Mouse (Mus musculus): ENCODE measurements around the gene Gm45717. TPM values are rescaled to one million over a fixed set of nuclear protein-coding genes. Genes with fewer than 3 reads are reported as not detected.
A peak's percentile ranks its signal among the peaks of the same experiment; 100 is the strongest.

Gene Gm45717
- polyA plus RNA-seq, 1 experiment: 1.2 TPM

- H3K4me1 ChIP-seq (ENCODE audit: control insufficient read depth, insufficient read depth, low read length): no peaks in the 10 kb centered on the region
- H3K27ac ChIP-seq (ENCODE audit: insufficient read depth, low read depth, low read length): no peak overlapping the region
- no peak overlapping the region for H3K4me3 ChIP-seq (ENCODE audit: insufficient read depth, low read length)
- TF ChIP-seq POLR2A (IDR thresholded peaks at IDR 0.05; ENCODE audit: borderline replicate concordance, low read depth, low read length) (no peak), CTCF (IDR thresholded peaks at IDR 0.05; ENCODE audit: low read depth, low read length) (no peak)
Measured at GRCm38 (mm10) chr7:140927181-140927580, 28.6 kb downstream of the Gm45717 start.

- H3K4me1 ChIP-seq (ENCODE audit: control insufficient read depth, insufficient read depth, low read length): peaks cover 2% of the 10 kb centered on the region; the same call in 1 of the 2 replicates
- TF ChIP-seq CTCF (IDR thresholded peaks at IDR 0.05; ENCODE audit: low read depth, low read length) (no peak), POLR2A (IDR thresholded peaks at IDR 0.05; ENCODE audit: borderline replicate concordance, low read depth, low read length) (no peak)
- no peak overlapping the region for H3K4me3 ChIP-seq (ENCODE audit: insufficient read depth, low read length)
- no peak overlapping the region for H3K27ac ChIP-seq (ENCODE audit: insufficient read depth, low read depth, low read length)
Measured at GRCm38 (mm10) chr7:140923070-140923775, 32.5 kb downstream of the Gm45717 start.

- Histone ChIP-seq H3K4me3 (ENCODE audit: insufficient read depth, low read length) (peak overlapping the region; percentile 45), H3K27ac (ENCODE audit: insufficient read depth, low read depth, low read length) (no peak overlapping the region), H3K4me1 (ENCODE audit: control insufficient read depth, insufficient read depth, low read length) (peaks cover 3% of the 10 kb centered on the region; the same call in 1 of the 2 replicates)
- TF ChIP-seq CTCF (IDR thresholded peaks at IDR 0.05; ENCODE audit: low read depth, low read length): no peak
- TF ChIP-seq POLR2A (IDR thresholded peaks at IDR 0.05; ENCODE audit: borderline replicate concordance, low read depth, low read length): no peak
Measured at GRCm38 (mm10) chr7:140922398-140923069, 33.2 kb downstream of the Gm45717 start.

GRCm38 (mm10) chr7:140921225-140921975, 34.3 kb downstream of the Gm45717 start:
- H3K4me1 ChIP-seq (ENCODE audit: control insufficient read depth, insufficient read depth, low read length): peaks cover 5% of the 10 kb centered on the region
- TF ChIP-seq CTCF (IDR thresholded peaks at IDR 0.05; ENCODE audit: low read depth, low read length): no peak
- TF ChIP-seq POLR2A (IDR thresholded peaks at IDR 0.05; ENCODE audit: borderline replicate concordance, low read depth, low read length): no peak
- no peak overlapping the region for H3K4me3 ChIP-seq (ENCODE audit: insufficient read depth, low read length)
- H3K27ac ChIP-seq (ENCODE audit: insufficient read depth, low read depth, low read length): no peak overlapping the region

GRCm38 (mm10) chr7:140920418-140921029, 35.2 kb downstream of the Gm45717 start, which contains the start of gene Nlrp6:
Gene Nlrp6 (plus strand): TSS chr7:140920902.
- no peak within 1 kb of the TSS for H3K4me3 ChIP-seq (ENCODE audit: insufficient read depth, low read length)
- TF ChIP-seq CTCF (IDR thresholded peaks at IDR 0.05; ENCODE audit: low read depth, low read length): no peak
- no peak for TF ChIP-seq POLR2A (IDR thresholded peaks at IDR 0.05; ENCODE audit: borderline replicate concordance, low read depth, low read length)

GRCm38 (mm10) chr7:140919911-140920310, 35.8 kb downstream of the Gm45717 start:
- Histone ChIP-seq H3K27ac (ENCODE audit: insufficient read depth, low read depth, low read length) (no peak overlapping the region), H3K4me1 (ENCODE audit: control insufficient read depth, insufficient read depth, low read length) (peaks cover 5% of the 10 kb centered on the region), H3K4me3 (ENCODE audit: insufficient read depth, low read length) (no peak overlapping the region)
- TF ChIP-seq POLR2A (IDR thresholded peaks at IDR 0.05; ENCODE audit: borderline replicate concordance, low read depth, low read length) (no peak), CTCF (IDR thresholded peaks at IDR 0.05; ENCODE audit: low read depth, low read length) (no peak)

More at GRCm38 (mm10) chr7:140920418-140921029, 35.2 kb downstream of the Gm45717 start, which contains the start of gene Nlrp6:
- H3K27ac ChIP-seq (ENCODE audit: insufficient read depth, low read depth, low read length): no peak within 1 kb of the TSS
- H3K4me1 ChIP-seq (ENCODE audit: control insufficient read depth, insufficient read depth, low read length): peaks cover 5% of the 10 kb centered on the region

- H3K4me3 ChIP-seq (ENCODE audit: insufficient read depth, low read length): no peak overlapping the region
- H3K27ac ChIP-seq (ENCODE audit: insufficient read depth, low read depth, low read length): no peak overlapping the region
- TF ChIP-seq CTCF (IDR thresholded peaks at IDR 0.05; ENCODE audit: low read depth, low read length) (no peak), POLR2A (IDR thresholded peaks at IDR 0.05; ENCODE audit: borderline replicate concordance, low read depth, low read length) (no peak)
- peaks cover 12% of the 10 kb centered on the region for H3K4me1 ChIP-seq (ENCODE audit: control insufficient read depth, insufficient read depth, low read length)
Measured at GRCm38 (mm10) chr7:140914031-140914690, 41.6 kb downstream of the Gm45717 start.

- Histone ChIP-seq H3K4me1 (ENCODE audit: control insufficient read depth, insufficient read depth, low read length) (peaks cover 10% of the 10 kb centered on the region), H3K4me3 (ENCODE audit: insufficient read depth, low read length) (no peak overlapping the region), H3K27ac (ENCODE audit: insufficient read depth, low read depth, low read length) (no peak overlapping the region)
- TF ChIP-seq POLR2A (IDR thresholded peaks at IDR 0.05; ENCODE audit: borderline replicate concordance, low read depth, low read length): no peak
- TF ChIP-seq CTCF (IDR thresholded peaks at IDR 0.05; ENCODE audit: low read depth, low read length): no peak
Measured at GRCm38 (mm10) chr7:140912846-140913482, 42.8 kb downstream of the Gm45717 start.

All from bone marrow macrophage, adult 2 months (primary cell).